Mouse (Mus musculus): ENCODE measurements around the gene Morn3. TPM values are rescaled to one million over a fixed set of nuclear protein-coding genes. Genes with fewer than 3 reads are reported as not detected.

Morn3 gene
- polyA plus RNA-seq, 1 experiment: not detected

DNA sequence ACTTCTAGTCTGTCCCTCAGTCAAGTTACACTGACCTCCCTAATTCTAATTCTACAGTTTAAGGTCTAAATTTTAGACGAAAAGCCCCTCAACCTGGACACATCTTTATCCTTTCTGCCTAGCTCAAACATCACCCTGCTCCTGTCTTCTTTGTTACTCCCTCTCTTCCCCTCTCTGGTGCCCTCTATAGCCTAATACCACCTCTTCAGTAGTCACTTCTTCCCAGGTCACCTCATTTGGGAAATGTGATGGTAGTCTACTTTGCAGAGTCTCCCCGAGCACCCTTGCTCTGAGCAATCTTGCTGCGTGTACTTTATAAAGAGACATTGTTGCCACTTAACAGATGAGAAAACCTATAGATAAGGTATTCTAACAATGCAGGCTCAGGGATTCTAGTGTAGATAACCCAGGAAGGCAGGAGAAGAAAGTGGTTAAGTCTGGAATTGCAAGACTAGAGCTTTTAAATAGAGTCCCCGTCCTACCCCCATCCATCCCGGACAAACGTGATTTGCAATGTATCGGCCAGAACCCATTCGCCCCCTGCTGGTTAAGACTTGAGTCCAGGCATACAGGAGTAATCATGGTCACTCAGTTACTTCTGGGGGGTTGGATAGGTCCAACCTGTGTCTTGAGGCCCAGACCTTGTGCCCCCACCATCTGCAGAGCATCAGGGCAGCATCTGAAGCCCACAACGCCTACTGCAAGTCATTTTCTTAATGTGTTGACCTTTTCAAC is 1.1 kb downstream of the Morn3 start:
- TF ChIP-seq CTCF (IDR thresholded peaks at IDR 0.05; ENCODE audit: extremely low read depth, insufficient read length, insufficient replicate concordance, low read depth, low read length) (peak; percentile 81; the same call in 1 of the 2 replicates), POLR2A (IDR thresholded peaks at IDR 0.05; ENCODE audit: low read depth, low read length) (no peak)
- Histone ChIP-seq H3K27ac (ENCODE audit: insufficient read depth, low read depth, low read length) (no peak overlapping the region), H3K4me3 (ENCODE audit: low read depth, low read length) (no peak overlapping the region), H3K4me1 (ENCODE audit: control insufficient read depth, insufficient read depth, insufficient read length, low read length) (no peaks in the 10 kb centered on the region; the same call in 1 of the 2 replicates), H3K36me3 (ENCODE audit: control insufficient read depth, insufficient read depth, low read length) (no peaks in the 10 kb centered on the region), H3K27me3 (ENCODE audit: control insufficient read depth, insufficient read depth, low read length) (no peaks in the 10 kb centered on the region)
- 28% methylated on average over 9 of the region's 9 CpGs for WGBS

DNA sequence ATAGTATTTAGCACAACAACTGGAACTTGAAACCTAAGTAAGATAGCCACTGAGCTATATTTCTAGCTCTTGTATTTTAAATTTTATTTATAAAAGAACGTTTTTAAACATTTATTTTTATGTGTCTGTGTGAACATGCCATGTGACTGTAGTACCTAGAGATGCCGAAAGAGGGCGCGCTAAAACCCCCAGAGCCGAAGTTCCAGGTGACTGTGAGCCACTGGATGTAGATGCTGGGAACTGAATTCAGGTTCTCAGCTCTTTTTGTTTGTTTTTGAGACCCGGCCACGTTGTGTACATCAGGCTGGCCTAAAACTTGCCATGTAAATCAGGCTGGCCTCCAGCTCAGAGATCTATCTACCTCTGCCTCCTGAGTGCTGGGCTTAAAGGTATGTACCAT is 3.0 kb downstream of the Morn3 start:
- Histone ChIP-seq H3K27ac (ENCODE audit: insufficient read depth, low read depth, low read length) (no peak overlapping the region), H3K4me1 (ENCODE audit: control insufficient read depth, insufficient read depth, insufficient read length, low read length) (peaks cover 3% of the 10 kb centered on the region; the same call in 1 of the 2 replicates), H3K4me3 (ENCODE audit: low read depth, low read length) (no peak overlapping the region), H3K36me3 (ENCODE audit: control insufficient read depth, insufficient read depth, low read length) (no peaks in the 10 kb centered on the region), H3K27me3 (ENCODE audit: control insufficient read depth, insufficient read depth, low read length) (no peaks in the 10 kb centered on the region)
- TF ChIP-seq POLR2A (IDR thresholded peaks at IDR 0.05; ENCODE audit: low read depth, low read length) (no peak), CTCF (IDR thresholded peaks at IDR 0.05; ENCODE audit: extremely low read depth, insufficient read length, insufficient replicate concordance, low read depth, low read length) (peak; percentile 74; the same call in 1 of the 2 replicates)
- 25% methylated on average over 7 of the region's 7 CpGs for WGBS

DNA sequence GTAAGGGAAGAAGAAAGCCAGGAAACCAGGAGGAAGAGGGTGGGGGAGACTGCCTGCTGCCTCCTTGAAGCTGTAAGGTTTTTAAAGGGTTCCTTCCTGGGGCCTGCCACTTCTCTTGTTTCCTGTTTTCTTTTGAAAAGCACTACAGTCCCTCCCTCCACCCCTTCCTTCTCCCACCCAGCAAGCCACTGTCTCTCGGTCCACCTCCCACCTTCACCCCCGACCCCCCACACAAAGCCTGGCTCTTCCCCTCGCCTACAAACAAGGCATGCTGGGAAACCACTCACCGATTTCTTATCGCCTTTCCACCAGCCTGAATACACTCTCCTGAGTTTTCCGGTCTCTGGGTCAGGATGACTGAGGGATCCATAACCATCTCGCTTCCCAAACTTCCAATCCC is 6.0 kb downstream of the Morn3 start:
- Histone ChIP-seq H3K4me1 (ENCODE audit: control insufficient read depth, insufficient read depth, insufficient read length, low read length) (peaks cover 15% of the 10 kb centered on the region), H3K27ac (ENCODE audit: insufficient read depth, low read depth, low read length) (no peak overlapping the region), H3K36me3 (ENCODE audit: control insufficient read depth, insufficient read depth, low read length) (no peaks in the 10 kb centered on the region), H3K27me3 (ENCODE audit: control insufficient read depth, insufficient read depth, low read length) (no peaks in the 10 kb centered on the region), H3K4me3 (ENCODE audit: low read depth, low read length) (no peak overlapping the region)
- 60% methylated on average over 7 of the region's 7 CpGs for WGBS
- TF ChIP-seq POLR2A (IDR thresholded peaks at IDR 0.05; ENCODE audit: low read depth, low read length): no peak
- TF ChIP-seq CTCF (IDR thresholded peaks at IDR 0.05; ENCODE audit: extremely low read depth, insufficient read length, insufficient replicate concordance, low read depth, low read length): no peak

DNA sequence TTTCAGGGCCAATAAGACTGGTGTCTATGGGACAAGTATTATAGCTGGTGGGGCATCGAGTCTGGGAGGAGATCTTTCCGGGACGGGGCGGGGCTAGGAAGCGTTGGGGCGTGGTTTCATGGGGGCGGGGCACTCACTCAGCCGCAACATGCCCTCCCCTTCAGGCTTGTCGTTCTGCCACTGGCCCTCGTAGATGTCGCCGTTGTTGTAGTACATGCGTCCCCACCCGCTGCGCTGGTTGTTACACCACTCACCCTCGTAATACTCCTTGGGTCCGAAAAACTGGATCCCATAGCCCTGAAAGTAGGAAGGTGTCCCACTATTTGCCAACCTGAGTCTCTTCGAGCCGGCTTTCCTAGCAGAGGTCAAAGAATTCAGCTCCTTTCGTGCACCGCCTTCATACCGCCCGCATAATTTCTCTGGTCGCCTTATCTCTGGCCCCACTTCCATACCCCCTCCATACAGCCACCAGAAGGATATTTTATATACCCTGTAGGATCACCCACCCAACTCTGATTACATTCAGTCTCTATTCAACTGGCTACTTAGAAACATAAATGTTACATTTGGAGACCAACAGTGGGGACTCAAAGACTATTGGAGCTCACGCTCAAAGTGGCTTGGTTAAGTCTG is 7.6 kb downstream of the Morn3 start:
- 2% methylated on average over 25 of the region's 25 CpGs for WGBS
- Histone ChIP-seq H3K4me1 (ENCODE audit: control insufficient read depth, insufficient read depth, insufficient read length, low read length) (peaks cover 24% of the 10 kb centered on the region), H3K27ac (ENCODE audit: insufficient read depth, low read depth, low read length) (peak overlapping the region; percentile 28), H3K36me3 (ENCODE audit: control insufficient read depth, insufficient read depth, low read length) (no peaks in the 10 kb centered on the region), H3K27me3 (ENCODE audit: control insufficient read depth, insufficient read depth, low read length) (no peaks in the 10 kb centered on the region), H3K4me3 (ENCODE audit: low read depth, low read length) (peak overlapping the region; percentile 57)
- peak; percentile 40; the same call in 1 of the 2 replicates for TF ChIP-seq POLR2A (IDR thresholded peaks at IDR 0.05; ENCODE audit: low read depth, low read length)
- no peak for TF ChIP-seq CTCF (IDR thresholded peaks at IDR 0.05; ENCODE audit: extremely low read depth, insufficient read length, insufficient replicate concordance, low read depth, low read length)

DNA sequence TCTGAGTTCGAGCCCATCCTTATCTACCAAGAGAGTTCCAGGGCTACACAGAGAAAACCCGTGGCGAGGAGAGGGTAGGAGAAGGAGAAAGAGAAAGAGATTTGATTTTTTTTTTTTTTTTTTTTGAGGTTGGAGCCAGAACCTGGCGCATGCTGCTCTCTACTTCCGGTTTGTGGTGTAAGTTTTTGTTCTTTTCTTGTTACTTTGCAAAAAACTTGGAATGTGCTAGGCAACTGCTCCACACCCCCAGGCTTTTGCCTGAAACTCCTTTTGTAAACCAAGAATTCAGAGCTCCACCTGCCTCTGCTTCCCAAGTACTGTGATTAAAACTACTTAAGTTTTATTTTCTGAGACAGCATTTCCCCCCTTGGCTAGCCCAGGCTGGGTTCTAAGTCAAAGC is 8.7 kb downstream of the Morn3 start:
- H3K36me3 ChIP-seq (ENCODE audit: control insufficient read depth, insufficient read depth, low read length): no peaks in the 10 kb centered on the region
- H3K27ac ChIP-seq (ENCODE audit: insufficient read depth, low read depth, low read length): no peak overlapping the region
- no peak overlapping the region for H3K4me3 ChIP-seq (ENCODE audit: low read depth, low read length)
- TF ChIP-seq CTCF (IDR thresholded peaks at IDR 0.05; ENCODE audit: extremely low read depth, insufficient read length, insufficient replicate concordance, low read depth, low read length) (no peak), POLR2A (IDR thresholded peaks at IDR 0.05; ENCODE audit: low read depth, low read length) (no peak)
- 86% methylated on average over 5 of the region's 5 CpGs for WGBS
- H3K27me3 ChIP-seq (ENCODE audit: control insufficient read depth, insufficient read depth, low read length): no peaks in the 10 kb centered on the region
- peaks cover 27% of the 10 kb centered on the region for H3K4me1 ChIP-seq (ENCODE audit: control insufficient read depth, insufficient read depth, insufficient read length, low read length)

DNA sequence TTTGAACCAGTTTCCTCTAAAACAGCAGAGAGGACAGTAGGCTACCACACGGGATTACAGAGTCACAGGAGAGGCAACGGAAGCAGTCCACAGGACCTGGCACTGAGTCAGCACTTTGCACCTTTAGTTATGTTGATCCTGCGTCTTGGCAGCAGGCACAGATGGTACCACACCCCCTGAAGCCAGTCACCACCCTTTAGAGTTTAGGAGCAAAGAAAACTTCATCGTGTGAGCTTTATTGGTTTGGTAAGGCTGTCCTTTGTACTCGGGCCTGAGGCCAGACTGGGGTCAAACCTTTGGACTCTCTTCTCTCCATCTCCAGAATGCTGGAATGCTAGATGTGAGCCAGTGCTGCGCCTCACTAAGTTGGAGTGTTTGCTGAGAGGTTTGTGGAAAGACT is 11.3 kb downstream of the Morn3 start:
- Histone ChIP-seq H3K4me3 (ENCODE audit: low read depth, low read length) (no peak overlapping the region), H3K36me3 (ENCODE audit: control insufficient read depth, insufficient read depth, low read length) (peaks cover 4% of the 10 kb centered on the region; the same call in 1 of the 2 replicates), H3K4me1 (ENCODE audit: control insufficient read depth, insufficient read depth, insufficient read length, low read length) (peaks cover 27% of the 10 kb centered on the region), H3K27me3 (ENCODE audit: control insufficient read depth, insufficient read depth, low read length) (no peaks in the 10 kb centered on the region), H3K27ac (ENCODE audit: insufficient read depth, low read depth, low read length) (peak overlapping the region; percentile 77)
- TF ChIP-seq CTCF (IDR thresholded peaks at IDR 0.05; ENCODE audit: extremely low read depth, insufficient read length, insufficient replicate concordance, low read depth, low read length) (no peak), POLR2A (IDR thresholded peaks at IDR 0.05; ENCODE audit: low read depth, low read length) (no peak)
- WGBS: 6% methylated on average over 6 of the region's 6 CpGs

DNA sequence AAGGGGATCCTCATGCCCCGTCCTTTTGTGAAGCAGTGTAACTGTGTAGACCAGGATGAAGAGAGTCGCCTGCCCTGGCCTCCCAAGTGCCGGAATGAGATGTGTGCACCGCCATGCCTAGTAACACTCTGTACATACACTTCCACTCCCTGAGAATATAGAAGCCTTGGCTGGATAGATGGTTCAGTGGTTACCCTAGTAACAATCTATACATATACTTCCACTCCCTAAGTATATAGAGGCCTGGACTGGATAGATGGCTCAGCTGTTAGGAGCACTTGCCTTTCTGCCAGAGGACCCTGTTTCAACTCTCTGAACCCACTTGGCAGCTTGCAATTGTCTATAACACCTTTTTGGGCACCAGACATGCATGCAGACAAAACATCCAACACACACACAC is 11.7 kb downstream of the Morn3 start:
- H3K4me3 ChIP-seq (ENCODE audit: low read depth, low read length): no peak overlapping the region
- peak overlapping the region; percentile 77 for H3K27ac ChIP-seq (ENCODE audit: insufficient read depth, low read depth, low read length)
- H3K36me3 ChIP-seq (ENCODE audit: control insufficient read depth, insufficient read depth, low read length): peaks cover 7% of the 10 kb centered on the region; the same call in 1 of the 2 replicates
- H3K27me3 ChIP-seq (ENCODE audit: control insufficient read depth, insufficient read depth, low read length): no peaks in the 10 kb centered on the region
- WGBS: 38% methylated on average over 4 of the region's 4 CpGs
- TF ChIP-seq CTCF (IDR thresholded peaks at IDR 0.05; ENCODE audit: extremely low read depth, insufficient read length, insufficient replicate concordance, low read depth, low read length): no peak
- TF ChIP-seq POLR2A (IDR thresholded peaks at IDR 0.05; ENCODE audit: low read depth, low read length): no peak
- H3K4me1 ChIP-seq (ENCODE audit: control insufficient read depth, insufficient read depth, insufficient read length, low read length): peaks cover 27% of the 10 kb centered on the region
